Mouse (Mus musculus) hindbrain, embryonic 11.5 days (tissue): ENCODE measurements around the gene Fntb. TPM values are rescaled to one million over a fixed set of nuclear protein-coding genes. Genes with fewer than 3 reads are reported as not detected.

Experiments
- ATAC-seq: fragments of 200-750 bp; cut with Nextera tagmentation; 2 replicates; pipeline ENCODE4 v1.8.0; 2017; ENCODE audit warnings: mild to moderate bottlenecking, moderate TSS enrichment, moderate library complexity; ENCODE audit not compliant: low FRiP score
- DNase-seq: peaks from one replicate; pipeline ENCODE4 v3.0.0-alpha.2; 2015; ENCODE audit warnings: low spot score
- H3K27ac ChIP-seq: fragments of 300-500 bp; sonication (generic); 2 replicates; pipeline ENCODE4 v1.5.1; 2014; ENCODE audit warnings: mild to moderate bottlenecking, low read depth, low read length
- H3K27me3 ChIP-seq: fragments of 300-500 bp; sonication (generic); 2 replicates; pipeline ENCODE4 v1.6.1; 2014; ENCODE audit warnings: mild to moderate bottlenecking, low read length, moderate library complexity, mixed read lengths; ENCODE audit not compliant: control insufficient read depth, insufficient read depth
- H3K36me3 ChIP-seq: fragments of 300-500 bp; sonication (generic); 2 replicates; pipeline ENCODE4 v1.6.1; 2014; ENCODE audit warnings: mild to moderate bottlenecking, low read length, moderate library complexity, mixed read lengths; ENCODE audit not compliant: control insufficient read depth, insufficient read depth
- H3K4me1 ChIP-seq: fragments of 300-500 bp; sonication (generic); replicated peaks from 2 replicates; pipeline ENCODE4 v1.6.1; 2014; ENCODE audit warnings: low read length, mixed read lengths; ENCODE audit not compliant: control insufficient read depth, insufficient read depth
- H3K4me2 ChIP-seq: fragments of 300-500 bp; sonication (generic); replicated peaks from 2 replicates; pipeline ENCODE4 v1.6.1; 2014; ENCODE audit warnings: mild to moderate bottlenecking, low read depth, low read length
- H3K4me3 ChIP-seq: fragments of 300-500 bp; sonication (generic); 2 replicates; pipeline ENCODE4 v1.5.1; 2014; ENCODE audit warnings: low read depth, low read length
- H3K9ac ChIP-seq: fragments of 300-500 bp; sonication (generic); 2 replicates; pipeline ENCODE4 v1.6.1; 2014; ENCODE audit warnings: low read depth, low read length
- H3K9me3 ChIP-seq: fragments of 300-500 bp; sonication (generic); 2 replicates; pipeline ENCODE4 v1.6.1; 2016; ENCODE audit warnings: low read length; ENCODE audit not compliant: control insufficient read depth
- WGBS: fragments of 180-500 bp; shearing (Covaris S2); extraction: QIAGEN DNeasy Blood & Tissue Kit; methylation state at CpG from one replicate; pipeline ENCODE4 v1.1.7; 2014; 5-methylcytosine and 5-hydroxymethylcytosine counted together
- polyA plus RNA-seq: library from polyadenylated mRNA; unstranded; fragments of >200 nt; fragmentation: Nextera tagmentation; extraction: Ambion mirVana; gene quantifications from 2 replicates; pipeline ENCODE4 v1.2.1, GENCODE M21; 2014

Gene Fntb
- polyA plus RNA-seq, 1 experiment from 2014 or later: 42.5 TPM

- WGBS: 91% methylated on average over 3 of the region's 3 CpGs
- Histone ChIP-seq H3K36me3 (peaks cover 2% of the 10 kb centered on the region), H3K4me1 (no peaks in the 10 kb centered on the region), H3K4me2 (no peak overlapping the region), H3K27me3 (no peaks in the 10 kb centered on the region), H3K9me3 (no peaks in the 10 kb centered on the region), H3K27ac (no peak overlapping the region), H3K9ac (no peak overlapping the region), H3K4me3 (no peak overlapping the region)
- ATAC-seq: no peak
- no peak for DNase-seq
These were observed 169.0 kb downstream of the Fntb start for GRCm38 (mm10) chr12:76934438-76934837.

GRCm38 (mm10) chr12:76936211-76936610 is 170.8 kb downstream of the Fntb start:
- Histone ChIP-seq H3K9ac (no peak overlapping the region), H3K4me1 (no peaks in the 10 kb centered on the region), H3K27me3 (no peaks in the 10 kb centered on the region), H3K36me3 (peaks cover 5% of the 10 kb centered on the region), H3K4me2 (no peak overlapping the region), H3K27ac (no peak overlapping the region), H3K9me3 (no peaks in the 10 kb centered on the region), H3K4me3 (no peak overlapping the region)
- WGBS: 92% methylated on average over 10 of the region's 10 CpGs
- DNase-seq (no peak), ATAC-seq (no peak)

GRCm38 (mm10) chr12:76938013-76938412 is 172.6 kb downstream of the Fntb start:
- Histone ChIP-seq H3K4me2 (no peak overlapping the region), H3K9ac (no peak overlapping the region), H3K4me1 (no peaks in the 10 kb centered on the region), H3K27ac (no peak overlapping the region), H3K36me3 (peaks cover 5% of the 10 kb centered on the region), H3K9me3 (no peaks in the 10 kb centered on the region), H3K4me3 (no peak overlapping the region), H3K27me3 (no peaks in the 10 kb centered on the region)
- DNase-seq (no peak), ATAC-seq (no peak)
- WGBS: 93% methylated on average over 6 of the region's 6 CpGs

GRCm38 (mm10) chr12:76941524-76941923 is 176.1 kb downstream of the Fntb start:
- 79% methylated on average over 2 of the region's 2 CpGs for WGBS
- no peaks in the 10 kb centered on the region for H3K27me3 ChIP-seq
- no peak overlapping the region for H3K27ac ChIP-seq
- no peak overlapping the region for H3K9ac ChIP-seq
- H3K4me3 ChIP-seq: no peak overlapping the region
- H3K9me3 ChIP-seq: no peaks in the 10 kb centered on the region
- DNase-seq (no peak), ATAC-seq (no peak)
- peaks cover 5% of the 10 kb centered on the region for H3K36me3 ChIP-seq
- no peak overlapping the region for H3K4me2 ChIP-seq
- H3K4me1 ChIP-seq: no peaks in the 10 kb centered on the region

GRCm38 (mm10) chr12:76942476-76942875 is 177.1 kb downstream of the Fntb start:
- no peak for ATAC-seq
- Histone ChIP-seq H3K4me1 (no peaks in the 10 kb centered on the region), H3K36me3 (peaks cover 6% of the 10 kb centered on the region), H3K27ac (no peak overlapping the region), H3K27me3 (no peaks in the 10 kb centered on the region), H3K4me2 (no peak overlapping the region), H3K9ac (no peak overlapping the region), H3K9me3 (no peaks in the 10 kb centered on the region), H3K4me3 (no peak overlapping the region)
- WGBS: 78% methylated on average over 2 of the region's 2 CpGs
- DNase-seq: no peak

- ATAC-seq (no peak), DNase-seq (no peak)
- Histone ChIP-seq H3K27ac (no peak overlapping the region), H3K4me1 (no peaks in the 10 kb centered on the region), H3K27me3 (no peaks in the 10 kb centered on the region), H3K36me3 (peaks cover 8% of the 10 kb centered on the region), H3K9me3 (no peaks in the 10 kb centered on the region), H3K9ac (no peak overlapping the region), H3K4me3 (no peak overlapping the region), H3K4me2 (no peak overlapping the region)
- WGBS: 86% methylated on average over 3 of the region's 3 CpGs
These were observed 177.7 kb downstream of the Fntb start for GRCm38 (mm10) chr12:76943046-76943445.

- H3K36me3 ChIP-seq: peaks cover 8% of the 10 kb centered on the region
- no peaks in the 10 kb centered on the region for H3K27me3 ChIP-seq
- no peak overlapping the region for H3K4me3 ChIP-seq
- ATAC-seq (no peak), DNase-seq (no peak)
- WGBS: 93% methylated on average over 6 of the region's 6 CpGs
- no peaks in the 10 kb centered on the region for H3K4me1 ChIP-seq
- no peak overlapping the region for H3K4me2 ChIP-seq
- no peak overlapping the region for H3K27ac ChIP-seq
- H3K9me3 ChIP-seq: no peaks in the 10 kb centered on the region
- no peak overlapping the region for H3K9ac ChIP-seq
These were observed 178.1 kb downstream of the Fntb start for GRCm38 (mm10) chr12:76943466-76943865.

- H3K4me3 ChIP-seq: no peak overlapping the region
- 0 out of 2 replicates have a peak, but pooled peaks cover 6% of the 10 kb centered on the region for H3K36me3 ChIP-seq
- ATAC-seq (no peak), DNase-seq (no peak)
- H3K4me2 ChIP-seq: no peak overlapping the region
- no peak overlapping the region for H3K9ac ChIP-seq
- H3K27me3 ChIP-seq: no peaks in the 10 kb centered on the region
- no peaks in the 10 kb centered on the region for H3K4me1 ChIP-seq
- 89% methylated on average over 3 of the region's 3 CpGs for WGBS
- H3K27ac ChIP-seq: no peak overlapping the region
- H3K9me3 ChIP-seq: no peaks in the 10 kb centered on the region
These were observed 182.1 kb downstream of the Fntb start for GRCm38 (mm10) chr12:76947487-76947886.

- H3K9ac ChIP-seq: no peak overlapping the region
- no peaks in the 10 kb centered on the region for H3K4me1 ChIP-seq
- no peak overlapping the region for H3K27ac ChIP-seq
- no peak for ATAC-seq
- peaks cover 7% of the 10 kb centered on the region; the same call in 1 of the 2 replicates for H3K36me3 ChIP-seq
- no peak for DNase-seq
- no peak overlapping the region for H3K4me3 ChIP-seq
- 95% methylated on average over 2 of the region's 2 CpGs for WGBS
- H3K9me3 ChIP-seq: no peaks in the 10 kb centered on the region
- no peaks in the 10 kb centered on the region for H3K27me3 ChIP-seq
- no peak overlapping the region for H3K4me2 ChIP-seq
These were observed 182.8 kb downstream of the Fntb start for GRCm38 (mm10) chr12:76948185-76948584.
